Mouse (Mus musculus) CH12.LX (cell line): ENCODE measurements at regions not wholly inside any gene's neighbourhood (a gene's known extent, or its start where the extent isn't known, plus 50 kb on each side); places are given as distances from the start of the nearest gene placed in this dataset.

ENCODE experiments used
- DNase-seq: peaks from one replicate; pipeline ENCODE4 v3.0.0-alpha.2; 2013; ENCODE audit errors: extremely low read depth
- H3K27ac ChIP-seq: 2 replicates; pipeline ENCODE4 v1.5.1; 2012; ENCODE audit warnings: low read depth, mild to moderate bottlenecking, control low read depth, moderate library complexity; ENCODE audit not compliant: insufficient read depth
- H3K27me3 ChIP-seq: replicated peaks from 2 replicates; pipeline ENCODE3; 2012; ENCODE audit warnings: inconsistent platforms
- H3K36me3 ChIP-seq, 2 experiments: replicated peaks in 1 of 2; 2 replicates each; pipeline versions ENCODE3 to v1.6.1; 2012; ENCODE audit warnings: inconsistent platforms in 1 of 2, low read length in 1 of 2, mild to moderate bottlenecking in 1 of 2, mixed read lengths in 1 of 2, moderate library complexity in 1 of 2; ENCODE audit not compliant: control insufficient read depth in 1 of 2, insufficient read depth in 1 of 2
- H3K4me1 ChIP-seq, 2 experiments: 2 replicates each; pipeline ENCODE4 v1.6.1; 2012; ENCODE audit warnings: inconsistent platforms in 1 of 2, moderate library complexity in 1 of 2; ENCODE audit not compliant: insufficient read depth in 2 of 2, control insufficient read depth in 1 of 2
- H3K4me2 ChIP-seq: 2 replicates; pipeline ENCODE4 v1.6.1; 2012; ENCODE audit warnings: low read depth, mild to moderate bottlenecking, control low read depth; ENCODE audit not compliant: poor library complexity, insufficient read depth, severe bottlenecking
- H3K4me3 ChIP-seq, 3 experiments: fragments of 150-350 bp in 1 of 3; sonication (generic) in 1 of 3; replicated peaks in 1 of 3; 2 replicates each; pipeline versions ENCODE3 to v1.5.1; 2011 to 2012; ENCODE audit warnings: low read depth in 2 of 3, low read length in 2 of 3, mild to moderate bottlenecking in 2 of 3, moderate library complexity in 2 of 3, control low read depth in 1 of 3, improper control_type of control experiment in 1 of 3, inconsistent platforms in 1 of 3, mixed read lengths in 1 of 3; ENCODE audit not compliant: poor library complexity in 1 of 3
- H3K79me2 ChIP-seq: replicated peaks from 2 replicates; pipeline ENCODE4 v1.6.1; 2012; ENCODE audit warnings: mild to moderate bottlenecking, moderate library complexity; ENCODE audit not compliant: control insufficient read depth, poor library complexity, insufficient read depth, severe bottlenecking; ENCODE audit errors: extremely low read depth
- H3K9ac ChIP-seq: 2 replicates; pipeline ENCODE4 v1.6.1; 2012; ENCODE audit warnings: low read depth, mild to moderate bottlenecking, control low read depth, moderate library complexity; ENCODE audit not compliant: insufficient read depth
- H3K9me3 ChIP-seq: replicated peaks from 2 replicates; pipeline ENCODE3; 2012; ENCODE audit warnings: low read length, inconsistent platforms, mixed read lengths
- BHLHE40 ChIP-seq: IDR thresholded peaks from 2 replicates; pipeline ENCODE4 v1.6.1; 2011; ENCODE audit warnings: mild to moderate bottlenecking, low read depth, low read length, improper control_type of control experiment
- CHD1 ChIP-seq: IDR thresholded peaks from 2 replicates; pipeline ENCODE4 v1.6.1; 2012; ENCODE audit warnings: low read depth, low read length, improper control_type of control experiment, inconsistent platforms
- CHD2 ChIP-seq: IDR thresholded peaks from 2 replicates; pipeline ENCODE4 v1.6.1; 2011; ENCODE audit warnings: low read length, improper control_type of control experiment
- CTCF ChIP-seq, 2 experiments: IDR thresholded peaks in 1 of 2; conservative IDR thresholded peaks in 1 of 2; 2 replicates each; pipeline ENCODE4 v1.5.1; 2011 to 2012; ENCODE audit warnings: low read depth in 2 of 2, low read length in 2 of 2, improper control_type of control experiment in 1 of 2, inconsistent platforms in 1 of 2, mild to moderate bottlenecking in 1 of 2, moderate library complexity in 1 of 2
- E2F4 ChIP-seq: IDR thresholded peaks from 2 replicates; pipeline ENCODE4 v1.6.1; 2011; ENCODE audit warnings: low read depth, low read length, improper control_type of control experiment; ENCODE audit not compliant: insufficient replicate concordance
- ELF1 ChIP-seq: IDR thresholded peaks from 2 replicates; pipeline ENCODE4 v1.6.1; 2014; ENCODE audit warnings: low read depth, mild to moderate bottlenecking, inconsistent platforms, low read length, improper control_type of control experiment
- EP300 ChIP-seq: IDR thresholded peaks from 2 replicates; pipeline ENCODE4 v1.6.1; 2011; ENCODE audit warnings: low read length, improper control_type of control experiment
- ETS1 ChIP-seq: conservative IDR thresholded peaks from 2 replicates; pipeline ENCODE4 v1.6.1; 2012; ENCODE audit warnings: low read depth, mild to moderate bottlenecking, inconsistent platforms, low read length, improper control_type of control experiment, moderate library complexity
- GABPA ChIP-seq: IDR thresholded peaks from 2 replicates; pipeline ENCODE4 v1.6.1; 2012; ENCODE audit warnings: low read depth, low read length, improper control_type of control experiment, inconsistent platforms; ENCODE audit not compliant: insufficient replicate concordance
- HCFC1 ChIP-seq: IDR thresholded peaks from 2 replicates; pipeline ENCODE4 v1.6.1; 2012; ENCODE audit warnings: low read depth, mild to moderate bottlenecking, inconsistent platforms, low read length, improper control_type of control experiment
- IRF4 ChIP-seq: IDR thresholded peaks from 2 replicates; pipeline ENCODE4 v1.6.1; 2014; ENCODE audit warnings: low read depth, mild to moderate bottlenecking, inconsistent platforms, low read length, improper control_type of control experiment
- JUN ChIP-seq: IDR thresholded peaks from 2 replicates; pipeline ENCODE4 v1.6.1; 2011; ENCODE audit warnings: low read depth, mild to moderate bottlenecking, low read length, improper control_type of control experiment, moderate library complexity; ENCODE audit not compliant: insufficient read depth
- JUND ChIP-seq: conservative IDR thresholded peaks from 2 replicates; pipeline ENCODE4 v1.6.1; 2011; ENCODE audit warnings: low read depth, low read length, improper control_type of control experiment
- KAT2A ChIP-seq: IDR thresholded peaks from 2 replicates; pipeline ENCODE4 v1.6.1; 2012; ENCODE audit warnings: low read length, improper control_type of control experiment, inconsistent platforms; ENCODE audit not compliant: insufficient replicate concordance
- MAFK ChIP-seq: IDR thresholded peaks from 2 replicates; pipeline ENCODE4 v1.6.1; 2011; ENCODE audit warnings: low read length, improper control_type of control experiment; ENCODE audit not compliant: insufficient replicate concordance
- MAX ChIP-seq: IDR thresholded peaks from 2 replicates; pipeline ENCODE4 v1.6.1; 2011; ENCODE audit warnings: low read length, improper control_type of control experiment
- MAZ ChIP-seq: IDR thresholded peaks from 2 replicates; pipeline ENCODE4 v1.6.1; 2012; ENCODE audit warnings: low read depth, mild to moderate bottlenecking, inconsistent platforms, low read length, improper control_type of control experiment, moderate library complexity
- MEF2A ChIP-seq: IDR thresholded peaks from 2 replicates; pipeline ENCODE4 v1.6.1; 2014; ENCODE audit warnings: low read depth, mild to moderate bottlenecking, inconsistent platforms, low read length, improper control_type of control experiment, borderline replicate concordance
- MXI1 ChIP-seq: IDR thresholded peaks from 2 replicates; pipeline ENCODE4 v1.6.1; 2011; ENCODE audit warnings: mild to moderate bottlenecking, low read depth, low read length, improper control_type of control experiment
- MYC ChIP-seq: IDR thresholded peaks from 2 replicates; pipeline ENCODE4 v1.6.1; 2011; ENCODE audit warnings: low read depth, mild to moderate bottlenecking, improper control_type of control experiment, low read length
- NELFE ChIP-seq: IDR thresholded peaks from 2 replicates; pipeline ENCODE4 v1.6.1; 2011; ENCODE audit warnings: low read depth, low read length, improper control_type of control experiment
- NRF1 ChIP-seq: IDR thresholded peaks from 2 replicates; pipeline ENCODE4 v1.6.1; 2014; ENCODE audit warnings: low read depth, mild to moderate bottlenecking, inconsistent platforms, low read length, improper control_type of control experiment, moderate library complexity
- PAX5 ChIP-seq: IDR thresholded peaks from 2 replicates; pipeline ENCODE4 v1.6.1; 2012; ENCODE audit warnings: low read length, inconsistent platforms, mixed read lengths
- POLR2A ChIP-seq: IDR thresholded peaks from 2 replicates; pipeline ENCODE4 v1.6.1; 2011; ENCODE audit warnings: low read depth, mild to moderate bottlenecking, improper control_type of control experiment, low read length
- POLR2AphosphoS2 ChIP-seq: IDR thresholded peaks from 2 replicates; pipeline ENCODE4 v1.6.1; 2011; ENCODE audit warnings: low read depth, low read length, improper control_type of control experiment
- RAD21 ChIP-seq: IDR thresholded peaks from 2 replicates; pipeline ENCODE4 v1.6.1; 2011; ENCODE audit warnings: low read depth, mild to moderate bottlenecking, low read length, improper control_type of control experiment, moderate library complexity
- RCOR1 ChIP-seq: conservative IDR thresholded peaks from 2 replicates; pipeline ENCODE4 v1.6.1; 2012; ENCODE audit warnings: low read depth, mild to moderate bottlenecking, inconsistent platforms, low read length, improper control_type of control experiment
- SIN3A ChIP-seq: IDR thresholded peaks from 2 replicates; pipeline ENCODE4 v1.6.1; 2012; ENCODE audit warnings: low read length, improper control_type of control experiment, inconsistent platforms
- SMC3 ChIP-seq: IDR thresholded peaks from 2 replicates; pipeline ENCODE4 v1.6.1; 2011; ENCODE audit warnings: low read depth, low read length, improper control_type of control experiment
- TBP ChIP-seq: conservative IDR thresholded peaks from 2 replicates; pipeline ENCODE4 v1.6.1; 2011; ENCODE audit warnings: low read depth, low read length, improper control_type of control experiment
- TCF12 ChIP-seq: IDR thresholded peaks from 2 replicates; pipeline ENCODE4 v1.6.1; 2014; ENCODE audit warnings: low read depth, mild to moderate bottlenecking, inconsistent platforms, low read length, improper control_type of control experiment
- UBTF ChIP-seq: IDR thresholded peaks from 2 replicates; pipeline ENCODE4 v1.6.1; 2012; ENCODE audit warnings: low read depth, mild to moderate bottlenecking, inconsistent platforms, low read length, improper control_type of control experiment, moderate library complexity
- USF1 ChIP-seq: IDR thresholded peaks from 2 replicates; pipeline ENCODE4 v1.6.1; 2014; ENCODE audit warnings: low read depth, mild to moderate bottlenecking, inconsistent platforms, low read length, improper control_type of control experiment
- USF2 ChIP-seq: conservative IDR thresholded peaks from 2 replicates; pipeline ENCODE4 v1.6.1; 2011; ENCODE audit warnings: low read depth, low read length, improper control_type of control experiment
- ZC3H11A ChIP-seq: IDR thresholded peaks from 2 replicates; pipeline ENCODE4 v1.6.1; 2012; ENCODE audit warnings: low read depth, mild to moderate bottlenecking, inconsistent platforms, low read length, improper control_type of control experiment
- ZKSCAN1 ChIP-seq: IDR thresholded peaks from 2 replicates; pipeline ENCODE4 v1.6.1; 2012; ENCODE audit warnings: low read depth, inconsistent platforms, low read length, improper control_type of control experiment, borderline replicate concordance
- ZMIZ1 ChIP-seq: IDR thresholded peaks from 2 replicates; pipeline ENCODE4 v1.6.1; 2012; ENCODE audit warnings: low read depth, mild to moderate bottlenecking, inconsistent platforms, low read length, improper control_type of control experiment
- ZNF384 ChIP-seq: IDR thresholded peaks from 2 replicates; pipeline ENCODE4 v1.6.1; 2012; ENCODE audit warnings: low read depth, low read length, improper control_type of control experiment, inconsistent platforms
- dilution Hi-C: fragments of 300-500 bp; cut with MboI; formaldehyde crosslinking; loops from 2 replicates; pipeline ENCODE4 v1.14.3; 2020; ENCODE audit warnings: low sequenced_read_pairs; ENCODE audit not compliant: extremely low pct_unique_long_range_greater_than_20kb, extremely low pct_ligation_motif_present
- in situ Hi-C: fragments of 300-500 bp; cut with MboI; formaldehyde crosslinking; loops from 3 replicates; pipeline ENCODE4 v1.14.3; 2019; ENCODE audit warnings: low sequenced_read_pairs, low pct_ligation_motif_present, low pct_unique_long_range_greater_than_20kb, mixed read lengths

DNA sequence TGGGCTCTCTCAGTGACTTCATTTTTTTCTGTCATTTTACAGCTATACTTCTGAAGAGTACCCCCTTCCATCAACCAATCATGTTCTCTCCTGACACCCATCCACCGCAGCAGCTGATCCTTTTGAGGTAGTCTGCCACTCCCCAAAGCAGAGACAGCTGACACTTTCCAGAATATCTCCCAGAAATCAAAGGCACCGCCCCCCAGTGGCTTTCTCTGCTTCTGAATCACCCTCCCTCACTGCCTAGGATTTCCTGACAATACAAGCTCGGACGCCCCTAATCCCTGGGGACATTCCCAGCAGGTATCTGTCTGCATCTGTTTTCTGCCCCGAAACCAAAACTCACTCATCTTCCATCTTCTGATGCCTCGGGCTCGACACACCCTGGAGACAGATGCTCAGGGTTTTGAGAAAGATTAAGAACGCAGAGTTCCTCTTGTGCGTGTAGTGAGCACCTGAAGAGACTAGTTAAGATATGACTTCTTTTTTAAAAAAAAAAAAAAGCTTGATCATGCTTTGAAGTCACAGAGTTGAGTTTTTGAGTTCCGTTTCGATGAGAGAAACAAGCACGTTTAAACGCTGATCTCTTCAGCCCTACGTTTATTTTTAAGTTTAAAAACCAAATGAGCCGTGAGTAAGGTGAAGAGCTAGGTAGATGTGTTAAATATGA, 292.8 kb downstream of the Gadd45g start:
- dilution Hi-C loops: no loop called here
- in situ Hi-C loops: no loop called here

DNA sequence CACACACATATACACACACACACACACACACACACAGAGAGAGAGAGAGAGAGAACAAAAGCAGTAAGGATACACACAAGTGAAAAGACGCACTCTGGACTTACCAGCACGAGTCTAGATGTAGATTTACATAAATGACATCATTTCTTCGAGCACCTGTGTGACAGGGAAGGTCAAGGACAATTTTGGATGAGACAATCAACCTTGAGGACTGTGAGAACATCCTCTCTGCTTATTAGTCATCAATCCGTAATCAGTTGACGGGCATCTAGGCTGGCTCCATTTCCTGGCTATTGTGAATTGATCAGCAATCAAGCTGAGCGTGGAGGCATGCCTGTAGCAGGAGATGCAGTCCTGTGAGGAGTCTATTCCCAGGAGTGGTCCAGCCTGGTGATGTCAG, 293.7 kb downstream of the Gadd45g start:
- DNase-seq: peak; percentile 58
- peaks cover 3% of the 10 kb centered on the region for H3K9me3 ChIP-seq
- no peaks in the 10 kb centered on the region for H3K36me3 ChIP-seq
- no peaks in the 10 kb centered on the region for H3K79me2 ChIP-seq
- no peak overlapping the region for H3K4me2 ChIP-seq
- dilution Hi-C loops: no loop called here
- H3K4me1 ChIP-seq: peaks cover 12 to 26% of the 10 kb centered on the region in 2 experiments
- H3K9ac ChIP-seq: no peak overlapping the region
- no peak overlapping the region for H3K4me3 ChIP-seq
- in situ Hi-C loops: no loop called here
- H3K27me3 ChIP-seq: no peaks in the 10 kb centered on the region
- no peak overlapping the region for H3K27ac ChIP-seq
- no peak for TF ChIP-seq SMC3
- peak; percentile 66; the same call in 1 of the 2 replicates for TF ChIP-seq EP300
- TF ChIP-seq POLR2AphosphoS2: no peak
- TF ChIP-seq JUN: peak; percentile 77
- peak; percentile 64 for TF ChIP-seq IRF4
- no peak for TF ChIP-seq TBP
- TF ChIP-seq MEF2A: no peak; the same call in 1 of the 2 replicates
- TF ChIP-seq MXI1: no peak
- no peak for TF ChIP-seq UBTF
- no peak for TF ChIP-seq NRF1
- no peak for TF ChIP-seq MAX
- TF ChIP-seq ZC3H11A: no peak
- no peak for TF ChIP-seq ELF1
- peak; percentile 85 for TF ChIP-seq JUND
- TF ChIP-seq ZMIZ1: no peak
- TF ChIP-seq BHLHE40: peak; percentile 91

More for the DNA sequence above, 292.8 kb downstream of the Gadd45g start:
- DNase-seq: peak; percentile 77
- Histone ChIP-seq H3K4me3 (no peak overlapping the region), H3K9ac (no peak overlapping the region), H3K36me3 (no peaks in the 10 kb centered on the region), H3K79me2 (no peaks in the 10 kb centered on the region), H3K4me2 (peak overlapping the region; percentile 82), H3K4me1 (peaks cover 12 to 26% of the 10 kb centered on the region in 2 experiments), H3K27me3 (no peaks in the 10 kb centered on the region), H3K27ac (no peak overlapping the region), H3K9me3 (no peaks in the 10 kb centered on the region)
- peak; percentile 79; the same call in 1 of the 2 replicates for TF ChIP-seq CHD1
- TF ChIP-seq CHD2: peak; percentile 67; the same call in 1 of the 2 replicates
- TF ChIP-seq MXI1: 0 out of 2 replicates have a peak, but pooled peaks have one; percentile 42
- no peak for TF ChIP-seq PAX5
- TF ChIP-seq ZC3H11A: no peak
- TF ChIP-seq JUN: no peak; the same call in 1 of the 2 replicates
- no peak for TF ChIP-seq NRF1
- TF ChIP-seq MAFK: 0 out of 2 replicates have a peak, but pooled peaks have one; percentile 6
- TF ChIP-seq EP300: peak; percentile 59
- TF ChIP-seq BHLHE40: peak; percentile 69; the same call in 1 of the 2 replicates
- no peak for TF ChIP-seq USF1
- TF ChIP-seq USF2: no peak
- no peak for TF ChIP-seq UBTF
- TF ChIP-seq HCFC1: no peak
- TF ChIP-seq NELFE: no peak
- no peak for TF ChIP-seq ZMIZ1
- TF ChIP-seq RCOR1: peak; percentile 57; the same call in 1 of the 2 replicates
- peak; percentile 79 for TF ChIP-seq SIN3A
- peak in 1 of 2 experiments; percentile 27; a peak in 1 of 4 replicates for TF ChIP-seq CTCF (conservative IDR thresholded peaks at IDR 0.05 in 1 of 2, IDR thresholded peaks at IDR 0.05 in 1 of 2; ENCODE audit: low read depth in 2 of 2, low read length in 2 of 2)
- peak; percentile 62 for TF ChIP-seq IRF4
- 0 out of 2 replicates have a peak, but pooled peaks have one; percentile 15 for TF ChIP-seq ELF1
- no peak for TF ChIP-seq POLR2A
- no peak for TF ChIP-seq ZKSCAN1
- TF ChIP-seq MYC: 0 out of 2 replicates have a peak, but pooled peaks have one; percentile 14
- TF ChIP-seq MAX: peak; percentile 19; the same call in 1 of the 2 replicates
- 0 out of 2 replicates have a peak, but pooled peaks have one; percentile 6 for TF ChIP-seq JUND
- TF ChIP-seq ETS1: peak; percentile 87
- TF ChIP-seq MEF2A: peak; percentile 80; the same call in 1 of the 2 replicates
- TF ChIP-seq KAT2A: 0 out of 2 replicates have a peak, but pooled peaks have one; percentile 19
- peak; percentile 90 for TF ChIP-seq ZNF384
- peak; percentile 40 for TF ChIP-seq SMC3
- no peak; the same call in none of the 2 replicates for TF ChIP-seq RAD21
- peak; percentile 77 for TF ChIP-seq TCF12
- TF ChIP-seq GABPA: no peak
- no peak for TF ChIP-seq POLR2AphosphoS2
- no peak for TF ChIP-seq TBP
- TF ChIP-seq E2F4: no peak
- TF ChIP-seq MAZ: peak; percentile 80; the same call in 1 of the 2 replicates
